Mouse (Mus musculus) brown adipose tissue, adult 24 weeks (tissue): Measurements from ENCODE around the gene Tnfrsf23. TPM values are rescaled to one million over a fixed set of nuclear protein-coding genes. Genes with fewer than 3 reads are reported as not detected.

Experiments used
- H3K27ac ChIP-seq: fragments of 200-500 bp; replicated peaks from 2 replicates; pipeline ENCODE4 v1.5.1; 2012; ENCODE audit warnings: low read depth, mild to moderate bottlenecking, low read length
- H3K4me1 ChIP-seq: fragments of 200-500 bp; 2 replicates; pipeline ENCODE4 v1.6.1; 2012; ENCODE audit warnings: low read length, mixed read lengths; ENCODE audit not compliant: control insufficient read depth, insufficient read depth, insufficient read length
- H3K4me3 ChIP-seq: fragments of 200-500 bp; 2 replicates; pipeline ENCODE4 v1.5.1; 2012; ENCODE audit warnings: low read depth, mild to moderate bottlenecking, low read length, moderate library complexity; ENCODE audit not compliant: insufficient read depth
- polyA plus RNA-seq: library from polyadenylated mRNA; stranded (reverse); fragments of >200 nt; gene quantifications from 2 replicates; pipeline ENCODE4 v1.2.4, GENCODE M21; 2012; ENCODE audit not compliant: missing spikeins, insufficient read depth, insufficient read length

Tnfrsf23 gene
- polyA plus RNA-seq = 3.4 and 8.6 TPM in 2 replicates

DNA sequence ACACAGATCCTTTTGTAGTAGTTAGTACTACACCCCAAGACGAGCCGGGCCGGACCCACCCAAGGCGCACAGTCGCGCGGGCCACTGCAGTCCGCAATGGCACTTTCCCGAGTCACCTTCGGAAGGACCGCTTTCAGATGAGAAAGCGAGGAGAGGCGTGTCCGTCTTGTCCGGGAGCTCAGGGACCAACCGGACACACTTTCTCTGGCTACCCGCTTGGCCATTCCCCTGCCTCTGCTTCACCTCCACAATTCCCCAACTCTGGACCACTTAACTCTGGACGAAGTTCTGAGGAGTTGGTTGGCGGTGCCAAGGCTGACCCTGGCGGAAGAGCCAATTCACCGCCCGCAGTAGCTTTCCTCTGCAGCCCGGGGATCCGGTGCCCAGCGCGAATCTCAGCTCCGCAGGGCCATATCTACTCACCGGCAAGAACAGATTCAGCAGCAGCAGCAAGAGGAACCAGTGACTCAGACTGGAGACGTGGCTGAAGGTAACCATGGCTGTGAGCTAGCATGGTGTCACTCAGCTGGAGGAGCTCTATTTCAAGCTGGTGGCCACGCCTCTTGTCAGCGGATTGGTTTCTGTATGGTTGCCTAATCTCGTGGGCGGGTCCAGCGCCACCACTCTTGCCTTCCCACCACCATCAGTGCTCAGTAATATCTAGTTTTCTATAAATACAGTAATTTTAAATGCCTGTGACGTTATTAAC, at the start of gene Tnfrsf23:
Gene Tnfrsf23 (minus strand): TSS at position 514 of the 709 bp plus-strand sequence.
- Histone ChIP-seq H3K27ac (no peak within 1 kb of the TSS), H3K4me1 (no peaks in the 10 kb centered on the region), H3K4me3 (peak within 1 kb of the TSS; percentile 71)

DNA sequence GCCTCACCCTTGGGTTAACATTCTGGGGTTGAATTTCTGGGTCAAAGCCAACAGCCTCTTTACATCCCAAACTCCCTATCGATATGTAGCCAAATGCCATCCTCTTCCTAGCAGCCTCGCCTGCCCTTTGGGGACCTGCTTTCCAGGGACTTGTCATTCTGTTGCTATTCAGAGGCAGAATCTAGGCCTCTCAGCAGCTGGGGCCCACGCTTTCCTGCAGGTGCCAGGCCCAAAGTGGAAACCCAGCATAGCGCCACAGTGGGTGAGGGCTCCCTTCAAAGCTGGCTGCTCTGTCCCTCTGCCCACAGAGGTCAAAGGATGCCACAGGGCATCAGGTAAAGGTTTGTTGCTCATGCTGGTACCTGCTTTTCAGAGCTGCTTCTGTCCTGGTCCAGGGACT, 48.1 kb upstream of the Tnfrsf23 start:
- H3K27ac ChIP-seq = no peak overlapping the region
- H3K4me3 ChIP-seq = no peak overlapping the region
- peaks cover 11% of the 10 kb centered on the region for H3K4me1 ChIP-seq

DNA sequence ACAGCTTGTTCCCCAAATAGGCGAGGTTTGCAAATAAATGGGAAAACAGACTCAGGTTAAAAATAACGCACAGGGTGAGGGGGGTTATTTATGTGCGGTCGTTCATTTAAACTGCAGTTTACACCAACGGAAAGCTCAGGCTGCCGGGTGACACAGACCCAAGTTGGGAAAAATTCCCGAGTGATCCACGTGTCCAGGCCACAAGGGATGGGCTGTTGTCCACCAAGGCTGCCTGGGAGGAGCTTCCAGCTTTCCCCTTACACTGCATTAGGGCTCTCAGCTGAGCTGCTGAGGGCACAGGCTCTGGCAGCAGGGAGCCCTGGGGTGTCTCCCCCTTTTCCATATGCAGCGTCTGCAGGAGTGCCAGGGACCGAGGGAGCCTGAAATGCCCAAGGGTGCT, 44.2 kb upstream of the Tnfrsf23 start:
- Histone ChIP-seq H3K4me3 (no peak overlapping the region), H3K27ac (no peak overlapping the region), H3K4me1 (peaks cover 13% of the 10 kb centered on the region)

DNA sequence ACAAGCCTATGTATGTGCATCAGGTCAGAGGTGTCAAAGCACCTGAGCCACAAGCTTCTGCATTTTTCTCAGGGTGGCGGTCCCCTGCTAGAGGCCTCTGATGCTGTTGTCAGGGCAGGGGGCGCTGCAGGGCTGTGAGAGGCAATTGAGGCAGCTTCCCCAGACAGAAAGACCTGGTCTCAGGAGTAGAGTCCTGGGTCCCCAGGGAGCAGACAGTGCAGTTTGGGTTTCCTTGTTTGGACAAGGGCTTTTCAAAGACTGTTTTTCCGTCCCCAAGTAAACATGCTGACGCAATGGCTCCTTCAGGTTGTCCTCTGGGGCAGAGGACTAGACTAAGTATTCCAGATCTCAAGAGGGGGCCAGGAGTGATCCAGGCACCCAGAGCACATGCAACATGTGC, 40.7 kb upstream of the Tnfrsf23 start:
- no peak overlapping the region for H3K4me3 ChIP-seq
- H3K4me1 ChIP-seq = peaks cover 13% of the 10 kb centered on the region
- no peak overlapping the region for H3K27ac ChIP-seq

DNA sequence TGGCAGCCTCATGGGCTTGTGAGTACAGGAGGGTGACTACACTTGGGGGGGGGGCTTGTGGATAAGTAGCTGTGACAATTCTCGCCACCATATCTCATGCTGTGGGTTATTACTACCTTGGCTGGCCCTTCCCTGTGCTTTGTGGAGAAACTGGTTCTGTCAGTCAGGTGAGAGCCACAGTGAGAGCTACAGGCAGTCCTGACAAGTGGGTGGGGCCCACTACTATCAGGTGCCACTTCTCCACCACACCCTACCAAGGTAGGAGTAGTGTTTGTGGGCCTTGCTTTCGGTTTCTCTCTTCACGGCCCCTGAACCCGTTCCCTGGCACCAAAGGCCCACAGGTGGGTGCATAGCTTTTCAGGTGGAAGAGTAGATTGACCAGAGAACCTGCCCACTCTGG, 38.2 kb upstream of the Tnfrsf23 start:
- Histone ChIP-seq H3K4me3 (no peak overlapping the region), H3K27ac (no peak overlapping the region), H3K4me1 (peaks cover 5% of the 10 kb centered on the region)

DNA sequence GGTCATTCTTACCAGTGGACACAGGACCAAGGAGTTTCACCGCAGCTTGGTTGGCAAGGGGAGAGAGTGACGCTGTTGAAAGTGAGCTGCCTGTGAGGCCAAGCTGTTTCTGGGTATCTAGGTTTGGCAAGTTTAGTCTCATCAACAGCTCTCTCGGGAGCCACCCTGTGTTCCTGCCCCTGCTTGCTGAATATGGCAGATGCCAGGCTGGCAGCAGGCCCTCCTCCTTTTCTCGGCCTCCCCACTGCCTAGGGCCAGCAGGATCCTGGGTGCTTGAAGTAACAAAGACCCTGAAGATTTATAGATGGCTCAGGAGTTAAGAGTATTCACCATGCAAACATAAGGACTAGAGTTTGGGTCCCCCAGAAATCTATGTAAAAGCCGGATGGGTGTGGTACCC, 37.0 kb upstream of the Tnfrsf23 start:
- Histone ChIP-seq H3K4me1 (peaks cover 5% of the 10 kb centered on the region), H3K4me3 (no peak overlapping the region), H3K27ac (no peak overlapping the region)

DNA sequence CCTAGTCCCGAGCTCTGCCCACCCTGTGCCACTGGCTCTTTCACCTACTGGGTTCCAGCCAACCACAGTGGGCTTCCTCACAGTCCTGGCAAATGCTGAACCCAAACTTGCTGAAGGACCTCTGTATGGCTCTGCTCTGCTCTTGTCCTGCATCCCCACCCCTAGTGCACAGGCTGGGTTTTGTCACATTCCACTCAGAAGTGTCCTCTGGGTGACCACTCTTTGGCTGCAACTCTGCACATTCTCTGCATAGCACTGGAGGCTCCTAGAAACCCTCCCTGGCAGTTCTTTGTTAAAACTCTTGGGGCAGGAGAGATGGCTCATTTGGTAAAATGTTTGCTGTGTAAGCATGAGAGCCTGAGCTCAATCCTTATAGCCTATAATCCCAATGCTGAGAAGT, 32.1 kb upstream of the Tnfrsf23 start:
- no peak overlapping the region for H3K4me3 ChIP-seq
- no peak overlapping the region for H3K27ac ChIP-seq
- no peaks in the 10 kb centered on the region; the same call in 1 of the 2 replicates for H3K4me1 ChIP-seq

DNA sequence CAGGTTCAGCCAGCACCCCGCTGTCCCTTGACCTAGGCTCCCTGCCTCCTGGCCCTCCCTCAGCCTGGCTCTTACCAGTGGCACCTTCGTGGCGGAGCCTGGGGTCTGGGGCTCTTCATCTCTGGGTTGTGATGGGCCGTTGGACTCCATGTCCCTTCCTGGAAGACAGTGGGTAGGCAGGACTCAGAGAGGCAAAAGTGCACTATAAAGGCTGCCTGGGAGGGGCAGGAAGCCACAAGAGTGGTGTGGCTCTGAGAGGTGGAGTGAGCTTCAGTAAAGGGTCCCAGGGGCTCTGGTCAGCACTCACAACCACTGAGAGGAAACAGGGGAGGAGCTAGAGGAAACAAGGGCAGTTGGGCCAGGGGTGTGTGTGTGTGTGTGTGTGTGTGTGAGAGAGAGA, 27.7 kb upstream of the Tnfrsf23 start:
- no peak overlapping the region for H3K27ac ChIP-seq
- H3K4me3 ChIP-seq = no peak overlapping the region
- no peaks in the 10 kb centered on the region for H3K4me1 ChIP-seq

DNA sequence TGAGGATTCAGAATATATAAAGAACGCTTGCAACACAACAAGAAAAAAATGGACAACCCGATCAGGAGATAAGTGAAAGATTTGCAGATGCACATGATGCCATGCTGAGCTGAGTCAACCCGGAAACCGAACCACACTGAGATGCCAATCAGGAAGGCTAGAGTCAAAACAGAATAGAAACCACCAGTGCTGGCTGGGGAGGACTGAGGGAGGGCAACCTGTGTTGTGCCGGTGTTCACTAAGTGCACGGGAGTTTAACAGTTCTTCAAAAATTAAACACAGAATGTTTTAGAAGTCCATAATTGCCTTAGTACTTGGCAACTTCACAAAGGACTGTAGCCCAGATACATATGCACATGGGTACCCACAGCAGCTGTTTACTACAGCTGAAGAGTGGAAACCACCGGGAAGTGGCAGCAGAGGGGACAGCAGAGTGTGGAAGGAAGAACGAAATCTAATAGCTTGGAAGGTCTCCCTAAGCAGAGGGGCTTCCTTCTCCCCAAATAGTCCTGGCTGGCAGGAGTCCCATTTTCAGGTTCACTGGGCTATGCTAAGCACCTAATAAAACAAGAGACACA, 27.2 kb upstream of the Tnfrsf23 start:
- H3K4me3 ChIP-seq = no peak overlapping the region
- no peak overlapping the region for H3K27ac ChIP-seq
- H3K4me1 ChIP-seq = no peaks in the 10 kb centered on the region

DNA sequence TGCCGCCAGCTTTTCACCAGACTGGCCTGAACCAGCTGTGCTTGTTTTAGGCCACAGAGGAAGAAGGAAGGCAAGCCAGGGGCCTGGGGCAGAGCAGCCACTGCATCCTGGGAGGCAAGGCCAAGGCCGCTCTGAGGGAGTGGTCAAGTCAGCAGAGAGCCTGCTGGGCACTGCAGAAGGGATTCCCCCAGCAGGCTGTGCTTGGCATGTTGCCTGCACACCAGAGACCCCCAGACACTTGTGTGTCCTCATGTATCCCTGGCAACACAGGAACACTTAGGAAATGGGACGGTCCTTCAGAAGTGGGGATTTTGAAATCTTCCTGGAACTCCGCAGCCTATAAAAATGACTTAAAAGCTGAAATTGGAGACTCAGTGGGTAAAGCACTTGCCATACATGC, 26.4 kb upstream of the Tnfrsf23 start:
- no peak overlapping the region for H3K27ac ChIP-seq
- no peak overlapping the region for H3K4me3 ChIP-seq
- no peaks in the 10 kb centered on the region for H3K4me1 ChIP-seq

DNA sequence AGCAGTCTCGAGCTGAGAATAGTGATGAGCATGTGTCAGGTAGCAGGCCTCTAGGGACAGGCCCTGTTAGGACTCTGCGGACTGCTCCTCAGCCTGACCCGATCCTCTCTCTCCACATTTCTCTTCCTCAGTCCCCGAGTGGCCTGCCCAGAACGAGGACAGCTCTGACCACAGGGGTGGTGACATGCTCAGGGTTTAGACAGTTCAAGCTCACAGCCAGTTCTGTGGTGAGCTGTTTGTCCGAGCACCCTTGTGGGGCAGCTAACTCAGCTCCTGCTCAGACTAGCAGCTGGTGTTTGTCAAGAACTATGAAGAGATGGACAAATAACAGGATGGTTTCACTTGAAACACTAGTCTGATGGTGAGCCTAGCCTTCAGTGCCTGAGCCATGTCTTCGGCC, 25.7 kb upstream of the Tnfrsf23 start:
- H3K4me3 ChIP-seq = no peak overlapping the region
- H3K4me1 ChIP-seq = no peaks in the 10 kb centered on the region
- no peak overlapping the region for H3K27ac ChIP-seq

DNA sequence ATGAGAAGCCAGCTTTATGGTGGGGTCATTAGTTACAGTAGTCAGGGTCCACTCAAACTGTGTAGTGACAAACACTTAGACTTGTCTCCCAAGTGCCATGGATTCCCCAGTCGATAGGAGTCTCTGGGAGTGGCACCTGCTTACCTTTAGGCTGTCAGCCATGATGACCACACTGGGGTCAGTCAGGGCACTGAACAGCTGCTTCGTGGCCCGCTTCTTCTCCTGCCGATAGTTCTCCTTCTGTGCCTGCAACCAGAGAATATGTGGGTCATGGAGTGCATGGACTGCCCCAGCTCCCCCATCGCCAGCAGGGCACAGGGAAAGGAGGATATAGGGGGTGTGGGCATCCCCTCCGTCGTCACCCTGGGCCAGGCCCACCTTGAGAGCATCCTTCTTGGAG, 23.7 kb upstream of the Tnfrsf23 start:
- H3K4me3 ChIP-seq = no peak overlapping the region
- H3K4me1 ChIP-seq = no peaks in the 10 kb centered on the region
- H3K27ac ChIP-seq = no peak overlapping the region

DNA sequence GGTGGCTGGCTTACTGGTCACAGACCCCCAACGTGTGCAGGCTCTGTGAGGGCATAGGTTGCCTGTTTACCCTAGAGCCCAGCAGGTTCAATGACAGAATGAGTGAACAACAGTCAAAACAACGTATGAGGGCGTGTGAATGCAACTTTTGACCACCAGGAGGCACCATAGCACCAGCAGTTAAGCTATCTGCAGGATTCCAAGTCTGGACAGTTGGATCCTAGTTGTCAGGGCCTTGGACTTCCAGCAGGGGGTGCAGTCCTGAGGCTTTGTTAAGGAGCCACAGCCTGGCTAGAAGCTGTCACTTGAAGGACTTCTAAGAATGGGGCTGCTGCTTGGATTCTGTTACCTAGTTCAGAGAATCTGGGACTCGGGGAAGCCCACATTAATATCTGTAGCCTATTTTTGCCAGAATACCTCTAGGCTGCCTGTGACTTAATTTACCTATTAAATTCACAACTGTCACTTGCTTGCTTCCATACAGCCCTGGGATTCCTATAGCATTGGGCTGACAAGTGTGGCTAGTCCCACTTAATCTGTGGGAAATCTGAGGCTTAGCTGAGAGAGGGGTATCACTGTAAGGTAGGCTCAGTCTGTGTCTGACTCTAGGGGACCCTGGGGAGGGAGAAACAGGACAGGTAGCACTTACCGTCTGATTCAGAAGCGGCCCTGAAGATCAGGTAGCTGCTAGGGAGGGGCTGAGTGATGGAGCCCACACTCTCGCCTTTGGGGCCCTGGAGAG, 21.2 kb upstream of the Tnfrsf23 start:
- H3K27ac ChIP-seq = no peak overlapping the region
- H3K4me1 ChIP-seq = no peaks in the 10 kb centered on the region
- no peak overlapping the region for H3K4me3 ChIP-seq

DNA sequence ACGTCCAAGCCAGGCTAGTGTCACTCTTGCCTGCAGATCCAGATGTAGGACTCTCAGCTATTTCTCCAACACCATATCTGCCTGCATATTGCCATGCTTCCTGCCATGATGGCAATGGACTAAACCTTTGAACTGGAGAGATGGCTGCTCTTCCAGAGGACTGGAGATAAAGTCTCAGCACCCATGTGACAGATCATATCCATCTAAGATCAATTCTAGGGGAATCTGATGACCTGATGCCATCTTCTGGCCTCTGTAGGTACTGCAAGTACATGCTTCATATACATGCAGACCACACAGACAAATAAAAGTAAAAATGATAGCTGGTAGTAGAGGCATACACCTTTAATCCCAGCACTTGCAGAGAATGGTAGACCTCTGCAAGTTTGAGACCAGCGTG, 10.5 kb upstream of the Tnfrsf23 start:
- no peak overlapping the region for H3K27ac ChIP-seq
- no peaks in the 10 kb centered on the region for H3K4me1 ChIP-seq
- no peak overlapping the region for H3K4me3 ChIP-seq

DNA sequence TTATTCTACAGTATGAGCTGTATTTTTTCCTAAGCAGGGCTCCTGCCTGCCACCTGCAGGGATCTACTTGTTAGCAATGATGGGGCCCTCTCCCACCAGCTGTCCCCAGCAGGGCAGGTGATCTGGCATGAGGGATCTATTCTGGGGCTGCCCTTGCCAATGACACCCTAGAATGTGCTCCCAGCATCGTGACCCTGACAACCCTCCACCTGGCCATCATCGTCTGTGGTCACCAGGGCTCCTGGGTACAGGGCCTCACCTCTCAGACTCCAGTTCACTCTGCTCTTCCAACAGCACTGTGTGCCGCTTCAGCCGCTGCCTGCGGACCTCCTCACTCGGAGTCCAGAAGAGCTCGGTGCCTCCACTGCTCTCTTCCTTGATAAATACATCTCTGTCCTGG, 8.9 kb upstream of the Tnfrsf23 start:
- Histone ChIP-seq H3K4me3 (no peak overlapping the region), H3K4me1 (no peaks in the 10 kb centered on the region), H3K27ac (no peak overlapping the region)
